ENCODE assay signal across 8 mouse cellular contexts in genomic region chr7:35086271-35086861, GRCm38 (mm10). TPM values are rescaled to one million over a fixed set of nuclear protein-coding genes. Genes with fewer than 3 reads are reported as not detected.
DNase-seq lines count a peak whose midpoint lies in the region; ATAC-seq lines count a peak whose summit lies in the region.

No protein-coding gene starts in this region.

- 3% methylated on average over 21 of the region's 21 CpGs for WGBS in heart, embryonic 16.5 days
- WGBS in liver, embryonic 16.5 days (ENCODE audit: insufficient replicate concordance): 2% methylated on average over 21 of the region's 21 CpGs
- 1% methylated on average over 21 of the region's 21 CpGs for WGBS in neural tube, embryonic 15.5 days

- peak overlapping the region; percentile 63 for H3K4me2 ChIP-seq in heart, embryonic 16.5 days (ENCODE audit: low read depth, low read length)
- peak overlapping the region; percentile 57 for H3K4me2 ChIP-seq in liver, embryonic 16.5 days (ENCODE audit: low read depth, low read length)
- H3K4me2 ChIP-seq in neural tube, embryonic 15.5 days: peak overlapping the region; percentile 60

- H3K9me3 ChIP-seq in heart, embryonic 16.5 days (replicated peaks; ENCODE audit: control insufficient read depth, low read length): no peaks in the 10 kb centered on the region
- no peaks in the 10 kb centered on the region for H3K9me3 ChIP-seq in liver, embryonic 16.5 days (replicated peaks; ENCODE audit: control insufficient read depth, low read length)
- H3K9me3 ChIP-seq in neural tube, embryonic 15.5 days (replicated peaks): no peaks in the 10 kb centered on the region

- DNase-seq in adrenal gland, postnatal 14 days: peak; percentile 22
- DNase-seq in adrenal gland, adult 18-20 months (ENCODE audit: low spot score in 2 of 2): no peak
- peak; percentile 54 for DNase-seq in embryo, embryonic 11.5 days (ENCODE audit: low read depth, low spot score)
- peak; percentile 65 to 78 for DNase-seq in kidney, postnatal 25 days
- no peak for DNase-seq in urinary bladder, postnatal 4 days (ENCODE audit: low spot score in 2 of 2)

- H3K4me3 ChIP-seq in heart, embryonic 16.5 days (ENCODE audit: low read length): peak overlapping the region; percentile 27
- peak overlapping the region; percentile 42 for H3K4me3 ChIP-seq in liver, embryonic 16.5 days (ENCODE audit: low read depth, low read length)
- peak overlapping the region; percentile 20 for H3K4me3 ChIP-seq in neural tube, embryonic 15.5 days (replicated peaks)

- no peak; the same call in 1 of the 2 replicates for ATAC-seq in heart, embryonic 16.5 days (replicated peaks; ENCODE audit: extremely low read depth, insufficient read depth, low FRiP score)
- ATAC-seq in liver, embryonic 16.5 days (ENCODE audit: low read depth): peak; percentile 35; the same call in 1 of the 2 replicates
- peak; percentile 75 for ATAC-seq in neural tube, embryonic 15.5 days (ENCODE audit: low FRiP score)

- H3K36me3 ChIP-seq in heart, embryonic 16.5 days (ENCODE audit: control insufficient read depth, insufficient read depth): no peaks in the 10 kb centered on the region
- H3K36me3 ChIP-seq in liver, embryonic 16.5 days (ENCODE audit: control insufficient read depth, insufficient read depth): no peaks in the 10 kb centered on the region
- H3K36me3 ChIP-seq in neural tube, embryonic 15.5 days: no peaks in the 10 kb centered on the region

- no peak overlapping the region for H3K27ac ChIP-seq in heart, embryonic 16.5 days (ENCODE audit: low read length)
- no peak overlapping the region for H3K27ac ChIP-seq in liver, embryonic 16.5 days (ENCODE audit: low read length)
- H3K27ac ChIP-seq in neural tube, embryonic 15.5 days (replicated peaks): no peak overlapping the region

- peaks cover 4% of the 10 kb centered on the region; the same call in 1 of the 2 replicates for H3K27me3 ChIP-seq in heart, embryonic 16.5 days (ENCODE audit: control insufficient read depth, insufficient read depth, low read length)
- peaks cover 3% of the 10 kb centered on the region; the same call in 1 of the 2 replicates for H3K27me3 ChIP-seq in liver, embryonic 16.5 days (ENCODE audit: control insufficient read depth, insufficient read depth, low read depth, low read length)
- H3K27me3 ChIP-seq in neural tube, embryonic 15.5 days (replicated peaks): no peaks in the 10 kb centered on the region

- H3K9ac ChIP-seq in heart, embryonic 16.5 days (ENCODE audit: low read length): no peak overlapping the region
- peak overlapping the region; percentile 22; the same call in 1 of the 2 replicates for H3K9ac ChIP-seq in liver, embryonic 16.5 days (ENCODE audit: low read depth, low read length)
- 0 out of 2 replicates have a peak overlapping the region, but pooled peaks have one; percentile 20 for H3K9ac ChIP-seq in neural tube, embryonic 15.5 days (replicated peaks)

- peaks cover 8% of the 10 kb centered on the region for H3K4me1 ChIP-seq in heart, embryonic 16.5 days (ENCODE audit: control insufficient read depth, insufficient read depth, low read length)
- peaks cover 2% of the 10 kb centered on the region for H3K4me1 ChIP-seq in liver, embryonic 16.5 days (ENCODE audit: control insufficient read depth, low read depth, low read length)
- H3K4me1 ChIP-seq in neural tube, embryonic 15.5 days: peaks cover 23% of the 10 kb centered on the region

RNA-seq across cellular contexts. Expression of gene Cebpg, which starts 30.0 kb away (rescaled TPM):
- 52.4 and 53.7 TPM in 2 replicates for total RNA-seq in adrenal gland, postnatal 14 days (2021)
- total RNA-seq in adrenal gland, adult 18-20 months (2021): 10 to 100 TPM; 57.2 to 70.4 TPM
- polyA plus RNA-seq in heart, embryonic 16.5 days (2015; fragmentation: Nextera tagmentation; extraction: Ambion mirVana): 19.7 and 19.8 TPM in 2 replicates
- polyA plus RNA-seq in liver, embryonic 16.5 days (2015; fragmentation: Nextera tagmentation; extraction: Ambion mirVana): 21.4 and 22.4 TPM in 2 replicates
- 27.5 and 29.5 TPM in 2 replicates for polyA plus RNA-seq in neural tube, embryonic 15.5 days (2015; fragmentation: Nextera tagmentation; extraction: Ambion mirVana)

RNA-seq across cellular contexts. Expression of gene Cebpa, which starts 32.7 kb away (rescaled TPM):
- total RNA-seq in adrenal gland, postnatal 14 days (2021): 178 and 183 TPM in 2 replicates
- total RNA-seq in adrenal gland, adult 18-20 months (2021): 100 to 1,000 TPM; 102 to 266 TPM
- 1.0 and 1.5 TPM in 2 replicates for polyA plus RNA-seq in heart, embryonic 16.5 days (2015; fragmentation: Nextera tagmentation; extraction: Ambion mirVana)
- polyA plus RNA-seq in liver, embryonic 16.5 days (2015; fragmentation: Nextera tagmentation; extraction: Ambion mirVana): 6.8 and 9.1 TPM in 2 replicates
- polyA plus RNA-seq in neural tube, embryonic 15.5 days (2015; fragmentation: Nextera tagmentation; extraction: Ambion mirVana): 0.74 and 1.9 TPM in 2 replicates

Comparison
In these comparisons a context has a peak if more than half of its experiments do, and no peak if none do; other contexts are left out.
1. DNase-seq: peak in adrenal gland, postnatal 14 days (single experiment), embryo, embryonic 11.5 days (single experiment) and kidney, postnatal 25 days (2 of 2); none in adrenal gland, adult 18-20 months (0 of 2) and urinary bladder, postnatal 4 days (0 of 2).
2. Peak in every context shown above with its lines, with median percentiles within 50 percentile points of each other: H3K4me2 ChIP-seq and H3K4me3 ChIP-seq.